Mouse (Mus musculus) forebrain, embryonic 10.5 days (tissue): ENCODE measurements around the gene Zscan2. TPM values are rescaled to one million over a fixed set of nuclear protein-coding genes. Genes with fewer than 3 reads are reported as not detected.

Experiments used
- DNase-seq: peaks from one replicate; pipeline ENCODE4 v3.0.0-alpha.2; 2017; ENCODE audit warnings: low spot score; ENCODE audit errors: extremely low spot score
- H3K27ac ChIP-seq: fragments of 300-500 bp; sonication (generic); 2 replicates; pipeline ENCODE4 v1.5.1; 2016; ENCODE audit warnings: mild to moderate bottlenecking
- H3K27me3 ChIP-seq: fragments of 300-500 bp; sonication (generic); 2 replicates; pipeline ENCODE4 v1.6.1; 2016; ENCODE audit warnings: mild to moderate bottlenecking; ENCODE audit not compliant: poor library complexity, severe bottlenecking
- H3K36me3 ChIP-seq: fragments of 300-500 bp; sonication (generic); replicated peaks from 2 replicates; pipeline ENCODE4 v1.6.1; 2016; ENCODE audit warnings: mild to moderate bottlenecking, moderate library complexity
- H3K4me1 ChIP-seq: fragments of 300-500 bp; sonication (generic); 2 replicates; pipeline ENCODE4 v1.6.1; 2016
- H3K4me3 ChIP-seq: fragments of 300-500 bp; sonication (generic); 2 replicates; pipeline ENCODE4 v1.5.1; 2016; ENCODE audit warnings: mild to moderate bottlenecking, moderate library complexity
- H3K9me3 ChIP-seq: fragments of 300-500 bp; sonication (generic); 2 replicates; pipeline ENCODE4 v1.6.1; 2016; ENCODE audit warnings: mild to moderate bottlenecking, moderate library complexity
- WGBS: fragments of 180-500 bp; shearing (Covaris S2); methylation state at CpG from one replicate; pipeline ENCODE4 v1.1.7; 2016; 5-methylcytosine and 5-hydroxymethylcytosine counted together
- polyA plus RNA-seq: library from polyadenylated mRNA; unstranded; fragments of >200 nt; fragmentation: Nextera tagmentation; extraction: Ambion mirVana; gene quantifications from 2 replicates; pipeline ENCODE4 v1.2.1, GENCODE M21; 2016

The Zscan2 gene
- polyA plus RNA-seq, 1 experiment from 2014 or later, result 1.3 TPM

GRCm38 (mm10) chr7:80846280-80846678, 14.4 kb upstream of the Zscan2 start:
- Histone ChIP-seq H3K36me3 (no peaks in the 10 kb centered on the region), H3K27ac (no peak overlapping the region), H3K9me3 (no peaks in the 10 kb centered on the region), H3K4me1 (no peaks in the 10 kb centered on the region), H3K4me3 (no peak overlapping the region), H3K27me3 (no peaks in the 10 kb centered on the region)
- no peak for DNase-seq
- WGBS, result 91% methylated on average over 10 of the region's 10 CpGs

GRCm38 (mm10) chr7:80846709-80847108, 14.0 kb upstream of the Zscan2 start:
- H3K36me3 ChIP-seq, result no peaks in the 10 kb centered on the region
- no peaks in the 10 kb centered on the region for H3K4me1 ChIP-seq
- DNase-seq, result no peak
- H3K27me3 ChIP-seq, result no peaks in the 10 kb centered on the region
- H3K27ac ChIP-seq, result no peak overlapping the region
- H3K4me3 ChIP-seq, result no peak overlapping the region
- no peaks in the 10 kb centered on the region for H3K9me3 ChIP-seq
- 90% methylated on average over 5 of the region's 5 CpGs for WGBS

GRCm38 (mm10) chr7:80849267-80849666, 11.5 kb upstream of the Zscan2 start:
- no peak for DNase-seq
- 94% methylated on average over 2 of the region's 2 CpGs for WGBS
- H3K4me3 ChIP-seq, result no peak overlapping the region
- no peaks in the 10 kb centered on the region for H3K9me3 ChIP-seq
- no peaks in the 10 kb centered on the region for H3K27me3 ChIP-seq
- H3K27ac ChIP-seq, result no peak overlapping the region
- no peaks in the 10 kb centered on the region for H3K4me1 ChIP-seq
- H3K36me3 ChIP-seq, result no peaks in the 10 kb centered on the region

GRCm38 (mm10) chr7:80849710-80850109, 11.0 kb upstream of the Zscan2 start:
- WGBS, result 35% methylated on average over 4 of the region's 4 CpGs
- Histone ChIP-seq H3K9me3 (no peaks in the 10 kb centered on the region), H3K27ac (no peak overlapping the region), H3K4me1 (no peaks in the 10 kb centered on the region), H3K27me3 (no peaks in the 10 kb centered on the region), H3K4me3 (no peak overlapping the region), H3K36me3 (no peaks in the 10 kb centered on the region)
- DNase-seq, result peak; percentile 39

- no peaks in the 10 kb centered on the region for H3K4me1 ChIP-seq
- no peak for DNase-seq
- no peaks in the 10 kb centered on the region for H3K36me3 ChIP-seq
- H3K27ac ChIP-seq, result no peak overlapping the region
- no peaks in the 10 kb centered on the region for H3K27me3 ChIP-seq
- 92% methylated on average over 5 of the region's 5 CpGs for WGBS
- no peak overlapping the region for H3K4me3 ChIP-seq
- no peaks in the 10 kb centered on the region for H3K9me3 ChIP-seq
These were observed 10.2 kb upstream of the Zscan2 start for GRCm38 (mm10) chr7:80850520-80850919.

- no peak for DNase-seq
- no peaks in the 10 kb centered on the region for H3K4me1 ChIP-seq
- 88% methylated on average over 3 of the region's 3 CpGs for WGBS
- H3K36me3 ChIP-seq, result no peaks in the 10 kb centered on the region
- no peaks in the 10 kb centered on the region for H3K9me3 ChIP-seq
- no peaks in the 10 kb centered on the region for H3K27me3 ChIP-seq
- H3K27ac ChIP-seq, result no peak overlapping the region
- H3K4me3 ChIP-seq, result no peak overlapping the region
These were observed 7.5 kb upstream of the Zscan2 start for GRCm38 (mm10) chr7:80853218-80853617.

GRCm38 (mm10) chr7:80855316-80855715, 5.4 kb upstream of the Zscan2 start:
- Histone ChIP-seq H3K27ac (no peak overlapping the region), H3K27me3 (no peaks in the 10 kb centered on the region), H3K9me3 (no peaks in the 10 kb centered on the region), H3K4me1 (peaks cover 6% of the 10 kb centered on the region), H3K36me3 (no peaks in the 10 kb centered on the region), H3K4me3 (no peak overlapping the region)
- DNase-seq, result no peak

- Histone ChIP-seq H3K36me3 (no peaks in the 10 kb centered on the region), H3K27me3 (no peaks in the 10 kb centered on the region), H3K27ac (no peak overlapping the region), H3K4me3 (no peak overlapping the region), H3K4me1 (peaks cover 18% of the 10 kb centered on the region), H3K9me3 (no peaks in the 10 kb centered on the region)
- peak; percentile 77 for DNase-seq
- 34% methylated on average over 6 of the region's 6 CpGs for WGBS
These were observed 3.5 kb upstream of the Zscan2 start for GRCm38 (mm10) chr7:80857181-80857580.

GRCm38 (mm10) chr7:80860227-80860626, 493 bp upstream of the Zscan2 start:
- under 1% methylated on average over 13 of the region's 13 CpGs for WGBS

GRCm38 (mm10) chr7:80862475-80862874, 1.8 kb downstream of the Zscan2 start:
- Histone ChIP-seq H3K9me3 (no peaks in the 10 kb centered on the region), H3K27me3 (no peaks in the 10 kb centered on the region), H3K27ac (no peak overlapping the region), H3K4me3 (no peak overlapping the region), H3K4me1 (peaks cover 34% of the 10 kb centered on the region), H3K36me3 (peaks cover 44% of the 10 kb centered on the region)
- no peak for DNase-seq
- WGBS, result 87% methylated on average over 2 of the region's 2 CpGs

More at GRCm38 (mm10) chr7:80860227-80860626, 493 bp upstream of the Zscan2 start:
- Histone ChIP-seq H3K27ac (peak overlapping the region; percentile 98), H3K36me3 (peaks cover 23% of the 10 kb centered on the region), H3K4me3 (peak overlapping the region; percentile 91), H3K27me3 (no peaks in the 10 kb centered on the region), H3K9me3 (no peaks in the 10 kb centered on the region), H3K4me1 (peaks cover 34% of the 10 kb centered on the region)
- DNase-seq, result peak; percentile 69

GRCm38 (mm10) chr7:80863520-80863919, 2.8 kb downstream of the Zscan2 start:
- Histone ChIP-seq H3K27me3 (no peaks in the 10 kb centered on the region), H3K36me3 (peaks cover 54% of the 10 kb centered on the region), H3K9me3 (no peaks in the 10 kb centered on the region), H3K4me1 (peaks cover 34% of the 10 kb centered on the region), H3K4me3 (no peak overlapping the region), H3K27ac (no peak overlapping the region)
- DNase-seq, result no peak
- WGBS, result 83% methylated on average over 5 of the region's 5 CpGs

- WGBS, result 83% methylated on average over 1 of the region's 1 CpGs
- H3K27ac ChIP-seq, result no peak overlapping the region
- no peaks in the 10 kb centered on the region for H3K9me3 ChIP-seq
- peaks cover 60% of the 10 kb centered on the region for H3K36me3 ChIP-seq
- no peak overlapping the region for H3K4me3 ChIP-seq
- DNase-seq, result no peak
- H3K4me1 ChIP-seq, result peaks cover 34% of the 10 kb centered on the region
- no peaks in the 10 kb centered on the region for H3K27me3 ChIP-seq
These were observed 3.4 kb downstream of the Zscan2 start for GRCm38 (mm10) chr7:80864151-80864550.

- Histone ChIP-seq H3K27ac (no peak overlapping the region), H3K4me3 (no peak overlapping the region), H3K27me3 (no peaks in the 10 kb centered on the region), H3K9me3 (no peaks in the 10 kb centered on the region), H3K36me3 (peaks cover 67% of the 10 kb centered on the region), H3K4me1 (peaks cover 33% of the 10 kb centered on the region)
- DNase-seq, result no peak
- 81% methylated on average over 8 of the region's 8 CpGs for WGBS
These were observed 4.1 kb downstream of the Zscan2 start for GRCm38 (mm10) chr7:80864831-80865230.

GRCm38 (mm10) chr7:80865521-80865920, 4.8 kb downstream of the Zscan2 start:
- Histone ChIP-seq H3K4me1 (peaks cover 27% of the 10 kb centered on the region), H3K9me3 (no peaks in the 10 kb centered on the region), H3K4me3 (no peak overlapping the region), H3K27me3 (no peaks in the 10 kb centered on the region), H3K27ac (no peak overlapping the region), H3K36me3 (peaks cover 74% of the 10 kb centered on the region)
- WGBS, result 93% methylated on average over 7 of the region's 7 CpGs
- no peak for DNase-seq
